Mouse (Mus musculus) CH12.LX (cell line): ENCODE data around the gene Dusp3. TPM values are rescaled to one million over a fixed set of nuclear protein-coding genes. Genes with fewer than 3 reads are reported as not detected.

Source experiments
- DNase-seq: peaks from one replicate; pipeline ENCODE4 v3.0.0-alpha.2; 2013; ENCODE audit errors: extremely low read depth
- H3K27ac ChIP-seq: 2 replicates; pipeline ENCODE4 v1.5.1; 2012; ENCODE audit warnings: low read depth, mild to moderate bottlenecking, control low read depth, moderate library complexity; ENCODE audit not compliant: insufficient read depth
- H3K27me3 ChIP-seq: replicated peaks from 2 replicates; pipeline ENCODE3; 2012; ENCODE audit warnings: inconsistent platforms
- H3K36me3 ChIP-seq, 2 experiments: replicated peaks in 1 of 2; 2 replicates each; pipeline versions ENCODE3 to v1.6.1; 2012; ENCODE audit warnings: inconsistent platforms in 1 of 2, low read length in 1 of 2, mild to moderate bottlenecking in 1 of 2, mixed read lengths in 1 of 2, moderate library complexity in 1 of 2; ENCODE audit not compliant: control insufficient read depth in 1 of 2, insufficient read depth in 1 of 2
- H3K4me1 ChIP-seq, 2 experiments: 2 replicates each; pipeline ENCODE4 v1.6.1; 2012; ENCODE audit warnings: inconsistent platforms in 1 of 2, moderate library complexity in 1 of 2; ENCODE audit not compliant: insufficient read depth in 2 of 2, control insufficient read depth in 1 of 2
- H3K4me2 ChIP-seq: 2 replicates; pipeline ENCODE4 v1.6.1; 2012; ENCODE audit warnings: low read depth, mild to moderate bottlenecking, control low read depth; ENCODE audit not compliant: poor library complexity, insufficient read depth, severe bottlenecking
- H3K4me3 ChIP-seq, 3 experiments: fragments of 150-350 bp in 1 of 3; sonication (generic) in 1 of 3; replicated peaks in 1 of 3; 2 replicates each; pipeline versions ENCODE3 to v1.5.1; 2011 to 2012; ENCODE audit warnings: low read depth in 2 of 3, low read length in 2 of 3, mild to moderate bottlenecking in 2 of 3, moderate library complexity in 2 of 3, control low read depth in 1 of 3, improper control_type of control experiment in 1 of 3, inconsistent platforms in 1 of 3, mixed read lengths in 1 of 3; ENCODE audit not compliant: poor library complexity in 1 of 3
- H3K79me2 ChIP-seq: replicated peaks from 2 replicates; pipeline ENCODE4 v1.6.1; 2012; ENCODE audit warnings: mild to moderate bottlenecking, moderate library complexity; ENCODE audit not compliant: control insufficient read depth, poor library complexity, insufficient read depth, severe bottlenecking; ENCODE audit errors: extremely low read depth
- H3K9ac ChIP-seq: 2 replicates; pipeline ENCODE4 v1.6.1; 2012; ENCODE audit warnings: low read depth, mild to moderate bottlenecking, control low read depth, moderate library complexity; ENCODE audit not compliant: insufficient read depth
- H3K9me3 ChIP-seq: replicated peaks from 2 replicates; pipeline ENCODE3; 2012; ENCODE audit warnings: low read length, inconsistent platforms, mixed read lengths
- ELF1 ChIP-seq: IDR thresholded peaks from 2 replicates; pipeline ENCODE4 v1.6.1; 2014; ENCODE audit warnings: low read depth, mild to moderate bottlenecking, inconsistent platforms, low read length, improper control_type of control experiment
- MAX ChIP-seq: IDR thresholded peaks from 2 replicates; pipeline ENCODE4 v1.6.1; 2011; ENCODE audit warnings: low read length, improper control_type of control experiment
- TBP ChIP-seq: conservative IDR thresholded peaks from 2 replicates; pipeline ENCODE4 v1.6.1; 2011; ENCODE audit warnings: low read depth, low read length, improper control_type of control experiment
- USF1 ChIP-seq: IDR thresholded peaks from 2 replicates; pipeline ENCODE4 v1.6.1; 2014; ENCODE audit warnings: low read depth, mild to moderate bottlenecking, inconsistent platforms, low read length, improper control_type of control experiment
- ZMIZ1 ChIP-seq: IDR thresholded peaks from 2 replicates; pipeline ENCODE4 v1.6.1; 2012; ENCODE audit warnings: low read depth, mild to moderate bottlenecking, inconsistent platforms, low read length, improper control_type of control experiment
- ZNF384 ChIP-seq: IDR thresholded peaks from 2 replicates; pipeline ENCODE4 v1.6.1; 2012; ENCODE audit warnings: low read depth, low read length, improper control_type of control experiment, inconsistent platforms
- dilution Hi-C: fragments of 300-500 bp; cut with MboI; formaldehyde crosslinking; loops from 2 replicates; pipeline ENCODE4 v1.14.3; 2020; ENCODE audit warnings: low sequenced_read_pairs; ENCODE audit not compliant: extremely low pct_unique_long_range_greater_than_20kb, extremely low pct_ligation_motif_present
- in situ Hi-C: fragments of 300-500 bp; cut with MboI; formaldehyde crosslinking; loops from 3 replicates; pipeline ENCODE4 v1.14.3; 2019; ENCODE audit warnings: low sequenced_read_pairs, low pct_ligation_motif_present, low pct_unique_long_range_greater_than_20kb, mixed read lengths
- polyA plus RNA-seq: library from polyadenylated mRNA; unstranded; fragments of >175 nt; gene quantifications from 2 replicates; pipeline ENCODE4 v1.2.1, GENCODE M21; 2012; ENCODE audit warnings: low read depth; ENCODE audit not compliant: insufficient read length
- total RNA-seq, 2 experiments: library from RNA; depleted of rRNA; stranded (reverse); fragments of 300-350 nt in 1 of 2; fragments of >200 nt in 1 of 2; gene quantifications; 2 replicates each; pipeline ENCODE4 v1.2.3; 2012 to 2014

Gene Dusp3
- total and polyA plus RNA-seq, 3 experiments = 5.6 to 23.6 (median 20.8) TPM

DNA sequence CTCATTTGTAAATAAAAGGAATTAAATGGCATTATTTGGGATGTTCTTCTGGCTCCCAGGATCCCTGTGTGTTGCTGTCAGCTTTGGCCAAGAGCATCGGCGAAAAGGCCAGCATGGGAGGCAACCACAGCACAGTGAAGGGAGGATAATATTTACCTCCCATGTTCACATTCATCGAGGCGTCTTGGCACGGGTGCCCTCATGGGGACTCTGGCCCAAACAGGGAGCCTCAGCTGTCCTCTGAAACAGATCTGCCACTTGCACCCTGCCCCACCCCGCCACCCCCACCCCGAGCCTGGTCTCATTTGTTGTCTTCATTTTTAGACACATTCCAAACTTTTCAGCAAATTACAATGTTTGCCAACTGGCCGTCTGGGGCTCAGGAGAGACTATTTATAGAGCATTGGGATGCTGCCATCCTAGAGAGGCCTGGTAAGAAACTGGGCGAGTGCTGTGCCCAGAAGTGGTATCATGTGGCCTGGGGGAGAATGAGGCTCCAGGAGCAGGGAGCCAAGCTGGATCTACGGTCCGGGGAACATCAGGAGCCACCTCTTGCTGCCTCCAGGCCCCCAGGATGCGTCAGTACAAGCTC lies 65.4 kb downstream of the Dusp3 start:
- TF ChIP-seq MAX = no peak
- no peak for TF ChIP-seq USF1
- no peak for TF ChIP-seq ELF1
- TF ChIP-seq ZNF384 = no peak
- TF ChIP-seq TBP = no peak
- no peak for TF ChIP-seq ZMIZ1
- TF ChIP-seq, all 38 proteins: peak for 0
- dilution Hi-C loops (no loop called here), in situ Hi-C loops (loop anchor here (5.0 kb wide), 1 partner anchor 46 kb away; the partner anchor contains the start of gene Sost)
- Histone ChIP-seq H3K9me3 (no peaks in the 10 kb centered on the region), H3K27ac (no peak overlapping the region), H3K4me3 (no peak overlapping the region), H3K9ac (no peak overlapping the region), H3K79me2 (no peaks in the 10 kb centered on the region), H3K4me1 (peaks cover 0 to 31% of the 10 kb centered on the region in 2 experiments; a peak in 2 of 4 replicates), H3K4me2 (no peak overlapping the region), H3K36me3 (no peaks in the 10 kb centered on the region), H3K27me3 (peaks cover 53% of the 10 kb centered on the region)
- DNase-seq = no peak

Other genes starting within 250 kb of the Dusp3 start
- 3.1 and 4.2 TPM in 2 replicates for gene Etv4, start 201.6 kb downstream of the Dusp3 start, total RNA-seq (2012; rRNA removed)
- 2.4 and 2.9 TPM in 2 replicates for gene Etv4, start 201.6 kb downstream of the Dusp3 start, total RNA-seq (2014; rRNA removed)
- 2.0 and 2.4 TPM in 2 replicates for gene Etv4, start 201.6 kb downstream of the Dusp3 start, polyA plus RNA-seq
- not detected in 2 replicates for gene Meox1, start 92.6 kb downstream of the Dusp3 start, total RNA-seq (2012; rRNA removed)
- gene Meox1, start 92.6 kb downstream of the Dusp3 start, total RNA-seq (2014; rRNA removed) = not detected in 2 replicates
- gene Meox1, start 92.6 kb downstream of the Dusp3 start, polyA plus RNA-seq = not detected in 2 replicates
- not detected in 2 replicates for gene Sost, start 20.0 kb downstream of the Dusp3 start, total RNA-seq (2012; rRNA removed)
- gene Sost, start 20.0 kb downstream of the Dusp3 start, total RNA-seq (2014; rRNA removed) = not detected in 2 replicates
- not detected in 2 replicates for gene Sost, start 20.0 kb downstream of the Dusp3 start, polyA plus RNA-seq
- gene Cfap97d1, start 2.7 kb downstream of the Dusp3 start, total RNA-seq (2012; rRNA removed) = not detected in 2 replicates
- not detected in 2 replicates for gene Cfap97d1, start 2.7 kb downstream of the Dusp3 start, total RNA-seq (2014; rRNA removed)
- not detected in 2 replicates for gene Cfap97d1, start 2.7 kb downstream of the Dusp3 start, polyA plus RNA-seq
- 3.8 and 4.6 TPM in 2 replicates for gene Mpp3, start 41.4 kb upstream of the Dusp3 start, total RNA-seq (2012; rRNA removed)
- 0.12 and 0.15 TPM in 2 replicates for gene Mpp3, start 41.4 kb upstream of the Dusp3 start, total RNA-seq (2014; rRNA removed)
- gene Mpp3, start 41.4 kb upstream of the Dusp3 start, polyA plus RNA-seq = 0.30 and 0.31 TPM in 2 replicates
- gene Cd300lg, start 54.5 kb upstream of the Dusp3 start, total RNA-seq (2012; rRNA removed) = not detected in 2 replicates
- gene Cd300lg, start 54.5 kb upstream of the Dusp3 start, total RNA-seq (2014; rRNA removed) = not detected in 2 replicates
- gene Cd300lg, start 54.5 kb upstream of the Dusp3 start, polyA plus RNA-seq = not detected in 2 replicates
- gene Mpp2, start 101.5 kb upstream of the Dusp3 start, total RNA-seq (2012; rRNA removed) = 1.4 and 3.1 TPM in 2 replicates
- 0.35 and 0.46 TPM in 2 replicates for gene Mpp2, start 101.5 kb upstream of the Dusp3 start, total RNA-seq (2014; rRNA removed)
- 0.76 and 0.83 TPM in 2 replicates for gene Mpp2, start 101.5 kb upstream of the Dusp3 start, polyA plus RNA-seq
- not detected in 2 replicates for gene Ppy, start 114.3 kb upstream of the Dusp3 start, total RNA-seq (2012; rRNA removed)
- not detected in 2 replicates for gene Ppy, start 114.3 kb upstream of the Dusp3 start, total RNA-seq (2014; rRNA removed)
- not detected in 2 replicates for gene Ppy, start 114.3 kb upstream of the Dusp3 start, polyA plus RNA-seq
- gene Pyy, start 120.8 kb upstream of the Dusp3 start, total RNA-seq (2012; rRNA removed) = not detected in 2 replicates
- gene Pyy, start 120.8 kb upstream of the Dusp3 start, total RNA-seq (2014; rRNA removed) = not detected in 2 replicates
- gene Pyy, start 120.8 kb upstream of the Dusp3 start, polyA plus RNA-seq = not detected in 2 replicates
- not detected in 2 replicates for gene Nags, start 158.5 kb upstream of the Dusp3 start, total RNA-seq (2012; rRNA removed)
- gene Nags, start 158.5 kb upstream of the Dusp3 start, total RNA-seq (2014; rRNA removed) = not detected in 2 replicates
- not detected in 2 replicates for gene Nags, start 158.5 kb upstream of the Dusp3 start, polyA plus RNA-seq
- 56.7 and 63.1 TPM in 2 replicates for gene Tmem101, start 169.4 kb upstream of the Dusp3 start, total RNA-seq (2012; rRNA removed)
- gene Tmem101, start 169.4 kb upstream of the Dusp3 start, total RNA-seq (2014; rRNA removed) = 36.1 and 38.5 TPM in 2 replicates
- gene Tmem101, start 169.4 kb upstream of the Dusp3 start, polyA plus RNA-seq = 29.7 and 35.4 TPM in 2 replicates
- gene Lsm12, start 198.3 kb upstream of the Dusp3 start, total RNA-seq (2012; rRNA removed) = 66.9 and 78.7 TPM in 2 replicates
- 70.0 and 78.9 TPM in 2 replicates for gene Lsm12, start 198.3 kb upstream of the Dusp3 start, total RNA-seq (2014; rRNA removed)
- gene Lsm12, start 198.3 kb upstream of the Dusp3 start, polyA plus RNA-seq = 164 and 185 TPM in 2 replicates
- gene G6pc3, start 202.6 kb upstream of the Dusp3 start, total RNA-seq (2012; rRNA removed) = 31.9 and 34.7 TPM in 2 replicates
- 26.3 and 31.3 TPM in 2 replicates for gene G6pc3, start 202.6 kb upstream of the Dusp3 start, total RNA-seq (2014; rRNA removed)
- gene G6pc3, start 202.6 kb upstream of the Dusp3 start, polyA plus RNA-seq = 65.6 and 72.3 TPM in 2 replicates
- 49.6 and 49.9 TPM in 2 replicates for gene Hdac5, start 243.2 kb upstream of the Dusp3 start, total RNA-seq (2012; rRNA removed)
- gene Hdac5, start 243.2 kb upstream of the Dusp3 start, total RNA-seq (2014; rRNA removed) = 23.3 and 24.9 TPM in 2 replicates
- gene Hdac5, start 243.2 kb upstream of the Dusp3 start, polyA plus RNA-seq = 46.4 and 53.9 TPM in 2 replicates